Mouse (Mus musculus): ENCODE data around the gene Rhox3h. TPM values are rescaled to one million over a fixed set of nuclear protein-coding genes. Genes with fewer than 3 reads are reported as not detected.

Rhox3h gene
- polyA plus RNA-seq, 1 experiment from 2014 or later: not detected

Other genes starting within 250 kb of the Rhox3h start
- gene Rhox4b, start 236.3 kb downstream of the Rhox3h start, polyA plus RNA-seq (2014; fragmentation: Nextera tagmentation; extraction: Ambion mirVana): not detected in 2 replicates
- gene Rhox2c, start 215.1 kb downstream of the Rhox3h start, polyA plus RNA-seq (2014; fragmentation: Nextera tagmentation; extraction: Ambion mirVana): not detected in 2 replicates
- gene Rhox3c, start 210.2 kb downstream of the Rhox3h start, polyA plus RNA-seq (2014; fragmentation: Nextera tagmentation; extraction: Ambion mirVana): not detected in 2 replicates
- gene Rhox4c, start 188.4 kb downstream of the Rhox3h start, polyA plus RNA-seq (2014; fragmentation: Nextera tagmentation; extraction: Ambion mirVana): not detected in 2 replicates
- not detected in 2 replicates for gene Rhox2d, start 175.3 kb downstream of the Rhox3h start, polyA plus RNA-seq (2014; fragmentation: Nextera tagmentation; extraction: Ambion mirVana)
- gene Rhox4d, start 154.4 kb downstream of the Rhox3h start, polyA plus RNA-seq (2014; fragmentation: Nextera tagmentation; extraction: Ambion mirVana): not detected in 2 replicates
- not detected in 2 replicates for gene Rhox2e, start 138.3 kb downstream of the Rhox3h start, polyA plus RNA-seq (2014; fragmentation: Nextera tagmentation; extraction: Ambion mirVana)
- not detected in 2 replicates for gene Rhox3e, start 126.7 kb downstream of the Rhox3h start, polyA plus RNA-seq (2014; fragmentation: Nextera tagmentation; extraction: Ambion mirVana)
- not detected in 2 replicates for gene Rhox4e, start 111.4 kb downstream of the Rhox3h start, polyA plus RNA-seq (2014; fragmentation: Nextera tagmentation; extraction: Ambion mirVana)
- gene Rhox2f, start 97.4 kb downstream of the Rhox3h start, polyA plus RNA-seq (2014; fragmentation: Nextera tagmentation; extraction: Ambion mirVana): not detected in 2 replicates
- gene Rhox3f, start 87.8 kb downstream of the Rhox3h start, polyA plus RNA-seq (2014; fragmentation: Nextera tagmentation; extraction: Ambion mirVana): not detected in 2 replicates
- gene Rhox4f, start 61.1 kb downstream of the Rhox3h start, polyA plus RNA-seq (2014; fragmentation: Nextera tagmentation; extraction: Ambion mirVana): not detected in 2 replicates
- not detected in 2 replicates for gene Rhox3g, start 40.2 kb downstream of the Rhox3h start, polyA plus RNA-seq (2014; fragmentation: Nextera tagmentation; extraction: Ambion mirVana)
- not detected in 2 replicates for gene Rhox2g, start 25.3 kb downstream of the Rhox3h start, polyA plus RNA-seq (2014; fragmentation: Nextera tagmentation; extraction: Ambion mirVana)
- gene Rhox4g, start 17.4 kb downstream of the Rhox3h start, polyA plus RNA-seq (2014; fragmentation: Nextera tagmentation; extraction: Ambion mirVana): not detected in 2 replicates
- not detected in 2 replicates for gene Rhox2h, start 4.5 kb upstream of the Rhox3h start, polyA plus RNA-seq (2014; fragmentation: Nextera tagmentation; extraction: Ambion mirVana)
- 0.37 TPM in 1 of 2 replicates, not detected in the other for gene Rhox5, start 136.1 kb upstream of the Rhox3h start, polyA plus RNA-seq (2014; fragmentation: Nextera tagmentation; extraction: Ambion mirVana)
- gene Rhox6, start 158.1 kb upstream of the Rhox3h start, polyA plus RNA-seq (2014; fragmentation: Nextera tagmentation; extraction: Ambion mirVana): not detected in 2 replicates
- gene Rhox7a, start 162.9 kb upstream of the Rhox3h start, polyA plus RNA-seq (2014; fragmentation: Nextera tagmentation; extraction: Ambion mirVana): not detected in 2 replicates
- gene Rhox8, start 210.2 kb upstream of the Rhox3h start, polyA plus RNA-seq (2014; fragmentation: Nextera tagmentation; extraction: Ambion mirVana): not detected in 2 replicates
- gene Rhox7b, start 228.5 kb upstream of the Rhox3h start, polyA plus RNA-seq (2014; fragmentation: Nextera tagmentation; extraction: Ambion mirVana): not detected in 2 replicates
- not detected in 2 replicates for gene Rhox9, start 233.0 kb upstream of the Rhox3h start, polyA plus RNA-seq (2014; fragmentation: Nextera tagmentation; extraction: Ambion mirVana)